Mouse (Mus musculus): ENCODE measurements around the gene Map2k2. TPM values are rescaled to one million over a fixed set of nuclear protein-coding genes. Genes with fewer than 3 reads are reported as not detected.

The Map2k2 gene
- total and polyA plus RNA-seq, 3 experiments: 52.2 to 272 (median 63.5) TPM

DNA sequence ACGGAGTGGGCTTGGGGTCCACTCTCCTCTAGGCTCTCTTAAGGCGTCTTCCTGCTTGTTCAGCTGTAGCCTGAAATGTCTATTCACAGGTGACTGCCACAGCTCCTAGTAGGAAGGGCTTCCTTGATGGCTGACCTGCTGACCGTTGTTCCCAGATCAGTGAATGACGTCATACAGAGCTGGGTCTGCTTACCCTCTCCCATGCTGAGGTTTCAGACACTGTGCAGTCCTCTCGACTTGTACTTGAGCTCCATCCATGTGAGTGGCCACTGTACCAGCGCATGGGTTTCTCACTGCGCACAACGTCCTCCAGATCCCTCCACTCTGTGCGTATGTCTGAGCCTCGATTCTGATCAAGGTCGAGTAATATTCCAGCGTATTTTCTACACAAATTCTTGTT lies 46.9 kb downstream of the Map2k2 start:
- Histone ChIP-seq H3K27me3 (ENCODE audit: insufficient read depth, low read length) (no peaks in the 10 kb centered on the region), H3K4me1 (ENCODE audit: insufficient read depth, low read depth, low read length) (peaks cover 52% of the 10 kb centered on the region), H3K9me3 (replicated peaks) (peaks cover 6% of the 10 kb centered on the region), H3K36me3 (replicated peaks) (peaks cover 96% of the 10 kb centered on the region), H3K4me3 (ENCODE audit: low read depth, low read length) (no peak overlapping the region)
- DNase-seq (ENCODE audit: low spot score) (no peak), ATAC-seq (ENCODE audit: extremely low read depth, insufficient number of reproducible peaks, low FRiP score, poor library complexity, severe bottlenecking) (no peak)
- TF ChIP-seq GATA2 (IDR thresholded peaks at IDR 0.05; ENCODE audit: borderline replicate concordance, low read depth, low read length) (no peak), POLR2AphosphoS5 (IDR thresholded peaks at IDR 0.05; ENCODE audit: insufficient replicate concordance, low read depth, low read length) (0 out of 2 replicates have a peak, but pooled peaks have one; percentile 70)

- no peak for DNase-seq (ENCODE audit: low spot score)
- H3K9me3 ChIP-seq (replicated peaks): no peaks in the 10 kb centered on the region
- no peaks in the 10 kb centered on the region for H3K27me3 ChIP-seq (ENCODE audit: insufficient read depth, low read length)
- no peak overlapping the region for H3K4me3 ChIP-seq (ENCODE audit: low read depth, low read length)
- peaks cover 96% of the 10 kb centered on the region for H3K36me3 ChIP-seq (replicated peaks)
- H3K4me1 ChIP-seq (ENCODE audit: insufficient read depth, low read depth, low read length): peaks cover 53% of the 10 kb centered on the region
- ATAC-seq (ENCODE audit: extremely low read depth, insufficient number of reproducible peaks, low FRiP score, poor library complexity, severe bottlenecking): no peak
- TF ChIP-seq CTCF (IDR thresholded peaks at IDR 0.05; ENCODE audit: low read depth, low read length): no peak
- no peak for TF ChIP-seq TAL1 (conservative IDR thresholded peaks at IDR 0.05; ENCODE audit: low read depth, low read length)
These were observed 48.6 kb downstream of the Map2k2 start for GRCm38 (mm10) chr10:81154313-81154712.

DNA sequence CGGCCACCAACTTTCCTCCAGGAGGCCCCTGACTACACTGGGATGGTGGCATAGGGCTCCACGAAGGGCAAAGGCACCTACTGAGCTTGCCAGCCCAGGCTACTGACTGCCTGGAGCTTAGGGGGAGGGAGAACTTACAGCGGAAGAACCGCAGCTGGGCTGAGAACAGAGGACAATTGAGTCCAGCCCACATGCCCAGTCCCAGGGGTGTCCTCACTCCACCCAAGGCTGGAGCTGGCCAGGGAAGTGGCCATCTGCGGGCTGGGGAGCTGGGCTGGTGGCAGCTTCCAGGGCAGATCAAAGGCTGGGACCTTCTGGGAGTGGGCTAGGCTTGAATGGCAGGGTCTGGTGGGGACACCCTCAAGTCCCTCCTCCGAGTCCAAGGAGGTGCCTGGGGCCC lies 49.0 kb downstream of the Map2k2 start:
- Histone ChIP-seq H3K9me3 (replicated peaks) (no peaks in the 10 kb centered on the region), H3K27me3 (ENCODE audit: insufficient read depth, low read length) (no peaks in the 10 kb centered on the region), H3K4me1 (ENCODE audit: insufficient read depth, low read depth, low read length) (peaks cover 52% of the 10 kb centered on the region), H3K4me3 (ENCODE audit: low read depth, low read length) (no peak overlapping the region), H3K36me3 (replicated peaks) (peaks cover 94% of the 10 kb centered on the region)
- no peak for TF ChIP-seq POLR2AphosphoS5 (IDR thresholded peaks at IDR 0.05; ENCODE audit: insufficient replicate concordance, low read depth, low read length)
- ATAC-seq (ENCODE audit: extremely low read depth, insufficient number of reproducible peaks, low FRiP score, poor library complexity, severe bottlenecking) (no peak), DNase-seq (ENCODE audit: low spot score) (no peak)

DNA sequence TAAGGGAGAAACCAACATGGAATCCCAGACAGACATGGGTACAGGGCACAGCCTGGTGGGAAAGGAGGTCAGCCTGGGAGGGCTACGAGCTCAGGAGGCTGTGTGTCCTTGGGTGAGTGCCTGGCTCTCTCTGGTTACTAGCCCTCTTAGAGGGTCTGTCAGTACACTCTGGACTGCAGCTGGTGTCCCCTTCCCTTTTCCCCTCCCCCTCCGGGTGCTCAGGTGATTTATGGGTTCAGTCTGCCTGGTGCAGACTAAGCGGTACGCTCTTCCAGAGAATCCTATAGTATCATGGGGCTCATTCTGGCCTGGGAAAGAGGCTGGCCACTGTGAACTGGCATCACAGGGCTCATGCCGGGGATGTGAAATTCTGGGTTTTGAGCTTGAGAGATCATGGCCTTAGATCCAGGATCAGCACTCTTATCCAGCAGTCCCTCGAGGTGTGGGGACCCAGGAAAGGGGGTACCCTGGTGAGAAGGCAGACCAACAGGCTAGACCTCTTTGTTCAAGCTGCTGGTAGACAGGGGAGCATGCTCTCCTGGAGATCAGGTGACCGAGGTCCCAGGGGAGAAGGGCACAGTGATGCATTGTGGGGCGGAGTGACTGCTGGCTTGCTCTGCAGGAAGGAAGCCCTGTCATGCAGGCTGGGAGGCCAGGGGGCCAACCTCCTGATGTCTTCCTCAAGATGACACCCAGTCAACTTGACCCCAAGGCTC lies 56.0 kb downstream of the Map2k2 start:
- TF ChIP-seq POLR2AphosphoS5 (IDR thresholded peaks at IDR 0.05; ENCODE audit: insufficient replicate concordance, low read depth, low read length): no peak
- TF ChIP-seq GATA2 (IDR thresholded peaks at IDR 0.05; ENCODE audit: borderline replicate concordance, low read depth, low read length): no peak
- no peak for TF ChIP-seq GATA1 (IDR thresholded peaks at IDR 0.05; ENCODE audit: borderline replicate concordance, low read length)
- TF ChIP-seq CTCF (IDR thresholded peaks at IDR 0.05; ENCODE audit: low read depth, low read length): no peak
- no peak for TF ChIP-seq TAL1 (conservative IDR thresholded peaks at IDR 0.05; ENCODE audit: low read depth, low read length)
- H3K9me3 ChIP-seq (replicated peaks): no peaks in the 10 kb centered on the region
- ATAC-seq (ENCODE audit: extremely low read depth, insufficient number of reproducible peaks, low FRiP score, poor library complexity, severe bottlenecking): peak; percentile 22; the same call in 1 of the 2 replicates
- H3K4me1 ChIP-seq (ENCODE audit: insufficient read depth, low read depth, low read length): peaks cover 78% of the 10 kb centered on the region
- H3K27me3 ChIP-seq (ENCODE audit: insufficient read depth, low read length): no peaks in the 10 kb centered on the region
- no peak for DNase-seq (ENCODE audit: low spot score)
- H3K36me3 ChIP-seq (replicated peaks): peaks cover 91% of the 10 kb centered on the region
- peak overlapping the region; percentile 17; the same call in 1 of the 2 replicates for H3K4me3 ChIP-seq (ENCODE audit: low read depth, low read length)

GRCm38 (mm10) chr10:81162318-81162652 lies 56.6 kb downstream of the Map2k2 start:
- no peak for DNase-seq (ENCODE audit: low spot score)
- TF ChIP-seq GATA1 (IDR thresholded peaks at IDR 0.05; ENCODE audit: borderline replicate concordance, low read length) (no peak), TAL1 (conservative IDR thresholded peaks at IDR 0.05; ENCODE audit: low read depth, low read length) (no peak), POLR2AphosphoS5 (IDR thresholded peaks at IDR 0.05; ENCODE audit: insufficient replicate concordance, low read depth, low read length) (no peak), GATA2 (IDR thresholded peaks at IDR 0.05; ENCODE audit: borderline replicate concordance, low read depth, low read length) (no peak), CTCF (IDR thresholded peaks at IDR 0.05; ENCODE audit: low read depth, low read length) (no peak)
- peaks cover 87% of the 10 kb centered on the region for H3K36me3 ChIP-seq (replicated peaks)

DNA sequence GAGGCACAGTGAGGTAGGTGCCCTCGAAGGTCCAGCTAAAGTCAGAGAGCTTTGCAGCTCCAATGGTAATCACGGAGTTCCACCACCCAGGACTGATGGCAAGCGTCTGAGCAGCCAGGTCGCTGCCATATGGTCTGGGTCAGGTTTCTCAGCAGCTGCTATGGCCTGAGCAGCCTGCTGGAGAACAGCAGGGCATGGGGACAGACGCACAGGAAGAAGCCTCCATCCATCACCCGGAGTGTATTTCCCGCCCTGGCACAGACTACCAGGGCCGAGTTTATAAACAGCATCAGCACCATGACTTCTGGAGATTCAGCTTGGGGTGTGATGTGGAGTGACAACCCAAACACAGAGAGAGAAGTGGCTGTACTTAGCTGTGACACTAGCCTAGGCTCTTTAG lies 59.4 kb downstream of the Map2k2 start:
- no peak for ATAC-seq (ENCODE audit: extremely low read depth, insufficient number of reproducible peaks, low FRiP score, poor library complexity, severe bottlenecking)
- Histone ChIP-seq H3K27me3 (ENCODE audit: insufficient read depth, low read length) (no peaks in the 10 kb centered on the region), H3K4me1 (ENCODE audit: insufficient read depth, low read depth, low read length) (peaks cover 78% of the 10 kb centered on the region), H3K9me3 (replicated peaks) (no peaks in the 10 kb centered on the region), H3K36me3 (replicated peaks) (peaks cover 60% of the 10 kb centered on the region), H3K4me3 (ENCODE audit: low read depth, low read length) (no peak overlapping the region)
- DNase-seq (ENCODE audit: low spot score): no peak
- no peak for TF ChIP-seq GATA1 (IDR thresholded peaks at IDR 0.05; ENCODE audit: borderline replicate concordance, low read length)
- no peak for TF ChIP-seq CTCF (IDR thresholded peaks at IDR 0.05; ENCODE audit: low read depth, low read length)
- no peak for TF ChIP-seq TAL1 (conservative IDR thresholded peaks at IDR 0.05; ENCODE audit: low read depth, low read length)
- TF ChIP-seq POLR2AphosphoS5 (IDR thresholded peaks at IDR 0.05; ENCODE audit: insufficient replicate concordance, low read depth, low read length): no peak
- no peak for TF ChIP-seq GATA2 (IDR thresholded peaks at IDR 0.05; ENCODE audit: borderline replicate concordance, low read depth, low read length)

More at GRCm38 (mm10) chr10:81162318-81162652, 56.6 kb downstream of the Map2k2 start:
- no peak for ATAC-seq (ENCODE audit: extremely low read depth, insufficient number of reproducible peaks, low FRiP score, poor library complexity, severe bottlenecking)
- peaks cover 81% of the 10 kb centered on the region for H3K4me1 ChIP-seq (ENCODE audit: insufficient read depth, low read depth, low read length)
- no peaks in the 10 kb centered on the region for H3K27me3 ChIP-seq (ENCODE audit: insufficient read depth, low read length)
- peak overlapping the region; percentile 17; the same call in 1 of the 2 replicates for H3K4me3 ChIP-seq (ENCODE audit: low read depth, low read length)
- H3K9me3 ChIP-seq (replicated peaks): no peaks in the 10 kb centered on the region
